Mouse (Mus musculus): ENCODE measurements at regions not wholly inside any gene's neighbourhood (a gene's known extent, or its start where the extent isn't known, plus 50 kb on each side); places are given as distances from the start of the nearest gene placed in this dataset.

DNA sequence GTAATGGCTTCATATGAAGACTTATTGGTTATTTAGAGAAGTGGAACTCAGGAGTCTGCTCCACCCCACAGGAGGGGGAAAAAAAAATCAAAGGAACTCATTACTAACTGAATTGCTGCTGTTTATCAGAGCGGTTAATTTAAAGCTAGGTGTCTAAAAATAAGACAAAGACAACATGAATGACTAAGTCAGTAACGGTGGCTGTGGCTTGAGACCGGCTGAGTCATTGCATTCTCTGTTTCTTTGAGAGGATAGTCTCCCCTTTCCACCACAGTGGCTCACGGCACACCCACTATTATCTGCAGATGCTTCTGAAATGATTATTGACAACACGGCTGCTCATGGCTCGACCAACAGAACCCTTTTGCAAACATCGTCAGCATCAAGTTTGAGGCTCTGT is 147.2 kb downstream of the Pten start:
- 5% methylated on average over 7 of the region's 7 CpGs for WGBS
- Histone ChIP-seq H3K4me1 (ENCODE audit: control insufficient read depth, insufficient read depth, low read length) (peaks cover 13% of the 10 kb centered on the region), H3K27ac (ENCODE audit: control insufficient read depth, insufficient read depth, low read depth, low read length, poor library complexity) (peak overlapping the region; percentile 89), H3K4me3 (replicated peaks; ENCODE audit: control insufficient read depth, low read depth, low read length) (no peak overlapping the region)
- TF ChIP-seq CTCF (IDR thresholded peaks at IDR 0.05; ENCODE audit: control insufficient read depth, insufficient read depth, low read length) = no peak
- TF ChIP-seq POLR2A (IDR thresholded peaks at IDR 0.05; ENCODE audit: borderline replicate concordance, control insufficient read depth, low read depth, low read length) = no peak

DNA sequence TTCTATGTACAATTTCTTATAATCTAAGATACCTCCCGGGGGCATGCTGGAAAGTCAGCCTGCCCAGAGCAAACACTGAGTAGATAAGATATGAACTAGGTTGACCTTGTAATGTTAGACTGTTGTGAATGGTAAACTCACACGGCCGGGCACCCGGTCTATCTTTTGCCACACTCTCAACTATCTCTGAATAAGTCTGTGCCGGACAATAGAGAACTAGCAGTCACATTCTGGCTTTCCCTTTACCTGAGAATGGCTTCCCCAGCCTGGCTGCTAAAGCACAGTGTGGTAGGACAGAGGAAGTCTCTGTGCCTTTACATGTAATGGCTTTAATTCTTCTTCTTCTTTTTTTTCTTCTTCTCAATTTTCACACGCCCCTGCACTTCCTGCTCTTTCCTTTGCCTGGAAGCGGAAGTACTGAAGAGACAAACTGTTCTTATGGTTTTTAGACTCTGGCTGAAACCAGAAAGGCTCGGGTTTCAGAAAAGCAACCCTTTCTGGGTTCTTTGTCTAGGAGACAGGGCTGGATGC is 148.7 kb downstream of the Pten start:
- Histone ChIP-seq H3K4me3 (replicated peaks; ENCODE audit: control insufficient read depth, low read depth, low read length) (peak overlapping the region; percentile 63), H3K4me1 (ENCODE audit: control insufficient read depth, insufficient read depth, low read length) (peaks cover 13% of the 10 kb centered on the region), H3K27ac (ENCODE audit: control insufficient read depth, insufficient read depth, low read depth, low read length, poor library complexity) (peak overlapping the region; percentile 78; the same call in 1 of the 2 replicates)
- WGBS = 1% methylated on average over 8 of the region's 8 CpGs
- TF ChIP-seq POLR2A (IDR thresholded peaks at IDR 0.05; ENCODE audit: borderline replicate concordance, control insufficient read depth, low read depth, low read length) (0 out of 2 replicates have a peak, but pooled peaks have one; percentile 8), CTCF (IDR thresholded peaks at IDR 0.05; ENCODE audit: control insufficient read depth, insufficient read depth, low read length) (no peak)

DNA sequence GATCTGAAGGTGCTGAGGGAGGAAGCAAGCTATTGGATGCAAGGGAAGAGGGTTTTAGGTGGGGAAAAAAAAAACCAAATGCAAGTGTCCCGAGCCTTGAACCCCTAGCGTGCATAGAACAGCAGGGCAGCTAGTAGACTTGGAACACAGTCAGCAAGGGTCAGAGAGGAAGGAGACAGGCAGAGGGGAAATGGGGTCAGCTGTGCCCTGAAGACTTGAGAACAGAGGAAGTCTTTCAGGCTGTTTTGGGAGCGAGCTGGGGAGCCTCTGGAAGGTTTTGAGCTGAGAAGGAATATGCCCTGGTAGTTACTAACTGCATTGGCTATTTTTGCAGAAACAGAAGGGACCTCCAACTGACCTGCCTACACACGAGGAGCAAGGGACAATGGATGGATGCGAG is 149.5 kb downstream of the Pten start:
- H3K4me1 ChIP-seq (ENCODE audit: control insufficient read depth, insufficient read depth, low read length) = peaks cover 13% of the 10 kb centered on the region
- peak overlapping the region; percentile 62 for H3K27ac ChIP-seq (ENCODE audit: control insufficient read depth, insufficient read depth, low read depth, low read length, poor library complexity)
- WGBS = 32% methylated on average over 5 of the region's 5 CpGs
- H3K4me3 ChIP-seq (replicated peaks; ENCODE audit: control insufficient read depth, low read depth, low read length) = no peak overlapping the region
- TF ChIP-seq CTCF (IDR thresholded peaks at IDR 0.05; ENCODE audit: control insufficient read depth, insufficient read depth, low read length) = no peak
- TF ChIP-seq POLR2A (IDR thresholded peaks at IDR 0.05; ENCODE audit: borderline replicate concordance, control insufficient read depth, low read depth, low read length) = no peak

DNA sequence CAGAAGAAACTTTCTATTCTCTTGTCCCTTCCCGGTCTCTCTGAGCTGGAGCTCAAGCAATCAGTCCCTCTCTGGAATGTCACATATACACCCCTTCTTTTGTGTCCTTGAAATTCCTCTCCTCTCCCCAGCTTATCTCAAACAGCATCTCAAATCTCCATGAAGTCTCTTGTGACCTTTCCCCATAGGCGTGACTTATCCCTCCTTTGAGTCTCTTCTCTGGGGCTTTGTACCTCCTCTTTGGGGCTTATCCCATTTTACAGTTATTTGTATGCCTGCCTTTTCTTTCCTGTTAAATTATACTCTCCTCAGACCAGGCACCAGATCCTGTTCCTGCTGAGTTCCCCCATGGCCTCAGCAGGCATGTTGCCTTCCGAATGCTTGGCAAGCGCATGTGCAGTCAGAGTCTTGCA is 152.8 kb downstream of the Pten start:
- no peak overlapping the region for H3K27ac ChIP-seq (ENCODE audit: control insufficient read depth, insufficient read depth, low read depth, low read length, poor library complexity)
- TF ChIP-seq CTCF (IDR thresholded peaks at IDR 0.05; ENCODE audit: control insufficient read depth, insufficient read depth, low read length) (no peak), POLR2A (IDR thresholded peaks at IDR 0.05; ENCODE audit: borderline replicate concordance, control insufficient read depth, low read depth, low read length) (no peak)
- H3K4me3 ChIP-seq (replicated peaks; ENCODE audit: control insufficient read depth, low read depth, low read length) = no peak overlapping the region
- WGBS = 89% methylated on average over 4 of the region's 4 CpGs
- H3K4me1 ChIP-seq (ENCODE audit: control insufficient read depth, insufficient read depth, low read length) = peaks cover 10% of the 10 kb centered on the region

DNA sequence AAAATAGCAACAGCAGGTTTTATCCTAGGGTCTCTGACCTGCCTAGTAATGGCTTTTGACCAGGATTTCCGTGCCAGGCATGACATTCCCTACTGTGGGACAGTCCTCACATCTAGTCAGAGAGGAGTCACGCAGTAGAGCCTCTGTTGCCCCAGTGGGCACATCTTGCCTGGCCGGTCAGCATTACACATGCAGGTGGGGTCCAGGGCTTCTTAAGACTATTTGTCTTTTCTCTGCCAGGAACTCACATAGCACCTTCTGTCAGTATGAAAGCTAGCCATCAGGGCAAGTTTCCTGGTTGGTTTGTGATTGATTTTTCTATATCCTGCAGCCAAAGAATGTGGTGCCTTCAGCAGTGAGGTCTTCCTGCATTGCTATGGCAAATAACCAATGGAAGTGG is 155.0 kb downstream of the Pten start:
- TF ChIP-seq CTCF (IDR thresholded peaks at IDR 0.05; ENCODE audit: control insufficient read depth, insufficient read depth, low read length) (no peak), POLR2A (IDR thresholded peaks at IDR 0.05; ENCODE audit: borderline replicate concordance, control insufficient read depth, low read depth, low read length) (no peak)
- H3K4me3 ChIP-seq (replicated peaks; ENCODE audit: control insufficient read depth, low read depth, low read length) = no peak overlapping the region
- H3K27ac ChIP-seq (ENCODE audit: control insufficient read depth, insufficient read depth, low read depth, low read length, poor library complexity) = no peak overlapping the region
- 84% methylated on average over 3 of the region's 3 CpGs for WGBS
- no peaks in the 10 kb centered on the region; the same call in 1 of the 2 replicates for H3K4me1 ChIP-seq (ENCODE audit: control insufficient read depth, insufficient read depth, low read length)

DNA sequence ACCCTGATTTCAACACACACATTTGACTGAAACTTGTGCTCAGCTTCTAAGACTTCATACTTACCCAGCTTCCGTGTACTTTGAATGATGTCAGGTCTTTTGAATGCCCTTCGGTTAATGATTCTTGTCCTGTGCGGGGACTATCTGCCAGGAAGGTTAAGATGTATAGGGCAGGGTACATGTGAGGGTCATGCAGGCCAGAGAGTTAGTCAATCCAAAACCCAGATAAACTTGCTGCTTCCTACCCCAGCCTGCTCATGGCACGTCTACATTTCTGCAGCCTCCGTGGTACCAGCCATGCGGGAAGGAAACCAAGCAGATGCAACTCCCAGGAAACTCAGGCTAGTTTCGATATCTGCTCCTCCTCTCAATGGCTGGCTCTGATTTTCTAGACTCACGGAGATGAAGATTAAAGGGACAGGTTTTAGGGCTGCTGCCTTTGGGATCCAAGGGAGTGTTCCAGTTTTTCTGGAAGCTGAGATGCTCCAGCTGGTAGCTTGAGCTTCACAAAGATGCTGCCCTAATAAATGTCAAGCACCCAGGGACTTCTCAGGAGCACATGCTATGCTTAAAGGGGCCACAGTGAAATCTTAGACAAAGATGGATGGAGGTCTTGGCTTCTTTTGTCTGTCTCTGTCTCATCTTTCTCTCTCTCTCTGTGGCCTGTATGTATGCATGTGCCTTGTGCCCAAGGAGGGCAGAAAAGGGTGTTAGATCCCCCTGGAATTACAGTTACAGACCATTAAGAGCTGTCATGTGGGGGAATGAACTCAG is 159.4 kb downstream of the Pten start:
- 77% methylated on average over 8 of the region's 8 CpGs for WGBS
- TF ChIP-seq CTCF (IDR thresholded peaks at IDR 0.05; ENCODE audit: control insufficient read depth, insufficient read depth, low read length) = no peak
- no peak for TF ChIP-seq POLR2A (IDR thresholded peaks at IDR 0.05; ENCODE audit: borderline replicate concordance, control insufficient read depth, low read depth, low read length)
- no peak overlapping the region for H3K27ac ChIP-seq (ENCODE audit: control insufficient read depth, insufficient read depth, low read depth, low read length, poor library complexity)
- H3K4me1 ChIP-seq (ENCODE audit: control insufficient read depth, insufficient read depth, low read length) = no peaks in the 10 kb centered on the region
- H3K4me3 ChIP-seq (replicated peaks; ENCODE audit: control insufficient read depth, low read depth, low read length) = no peak overlapping the region

DNA sequence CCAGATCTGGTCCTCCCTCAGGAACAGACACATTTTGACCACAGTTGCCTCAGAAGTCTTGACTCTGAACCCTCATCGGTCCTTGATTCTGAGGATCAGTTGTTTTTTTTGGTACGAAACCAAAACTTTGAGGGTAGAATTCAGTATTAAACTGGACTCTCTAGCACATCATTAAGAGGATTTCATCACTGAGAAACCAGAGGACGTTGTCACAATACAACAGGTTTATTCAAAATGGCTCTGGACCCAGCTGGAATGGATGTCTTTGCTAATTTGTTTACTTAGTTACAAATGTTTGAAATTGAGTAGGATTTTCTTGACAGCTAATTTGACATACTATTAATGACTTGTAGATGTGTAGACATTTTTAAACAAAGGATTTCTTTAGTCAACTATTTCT is 163.7 kb downstream of the Pten start:
- WGBS = 86% methylated on average over 3 of the region's 3 CpGs
- Histone ChIP-seq H3K4me3 (replicated peaks; ENCODE audit: control insufficient read depth, low read depth, low read length) (no peak overlapping the region), H3K4me1 (ENCODE audit: control insufficient read depth, insufficient read depth, low read length) (no peaks in the 10 kb centered on the region; the same call in 1 of the 2 replicates), H3K27ac (ENCODE audit: control insufficient read depth, insufficient read depth, low read depth, low read length, poor library complexity) (no peak overlapping the region)
- TF ChIP-seq POLR2A (IDR thresholded peaks at IDR 0.05; ENCODE audit: borderline replicate concordance, control insufficient read depth, low read depth, low read length) = no peak
- TF ChIP-seq CTCF (IDR thresholded peaks at IDR 0.05; ENCODE audit: control insufficient read depth, insufficient read depth, low read length) = no peak

DNA sequence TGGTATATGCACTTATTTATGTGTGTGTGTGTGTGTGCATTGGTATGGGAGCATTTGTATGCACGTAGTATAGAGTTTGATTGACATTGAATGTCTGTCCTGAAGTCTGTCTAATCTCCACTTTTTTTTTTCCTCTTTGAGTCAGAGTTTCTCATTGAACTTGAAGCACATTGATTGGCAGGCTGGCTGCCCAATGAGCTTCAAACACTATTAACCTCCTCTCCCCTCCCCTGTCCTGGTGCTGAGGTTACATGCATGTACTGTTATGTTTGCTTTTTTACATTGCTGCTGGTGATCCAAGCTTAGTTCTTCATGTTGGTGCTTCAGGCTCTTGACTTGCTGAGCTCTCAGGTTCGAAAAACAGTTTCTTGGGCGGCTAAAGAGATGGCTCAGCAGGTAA is 166.6 kb downstream of the Pten start:
- no peak overlapping the region for H3K27ac ChIP-seq (ENCODE audit: control insufficient read depth, insufficient read depth, low read depth, low read length, poor library complexity)
- no peak overlapping the region for H3K4me3 ChIP-seq (replicated peaks; ENCODE audit: control insufficient read depth, low read depth, low read length)
- WGBS = 84% methylated on average over 3 of the region's 3 CpGs
- H3K4me1 ChIP-seq (ENCODE audit: control insufficient read depth, insufficient read depth, low read length) = peaks cover 2% of the 10 kb centered on the region; the same call in 1 of the 2 replicates
- no peak for TF ChIP-seq CTCF (IDR thresholded peaks at IDR 0.05; ENCODE audit: control insufficient read depth, insufficient read depth, low read length)
- TF ChIP-seq POLR2A (IDR thresholded peaks at IDR 0.05; ENCODE audit: borderline replicate concordance, control insufficient read depth, low read depth, low read length) = no peak

Data from bone marrow, adult 2 months (tissue).